Mouse (Mus musculus) olfactory bulb, adult 2 months (tissue): ENCODE results near the gene Cactin.

Experiments
- CTCF ChIP-seq: fragments of 200-500 bp; IDR thresholded peaks from 2 replicates; pipeline ENCODE4 v1.5.1; 2012; ENCODE audit warnings: low read depth, mild to moderate bottlenecking, low read length, moderate library complexity; ENCODE audit not compliant: insufficient read depth
- POLR2A ChIP-seq: fragments of 200-500 bp; IDR thresholded peaks from 2 replicates; pipeline ENCODE4 v1.6.1; 2012; ENCODE audit warnings: mild to moderate bottlenecking, low read depth, low read length, moderate library complexity; ENCODE audit not compliant: insufficient read depth

GRCm38 (mm10) chr10:81277676-81278075 lies 43.2 kb upstream of the Cactin start:
- TF ChIP-seq CTCF (no peak), POLR2A (no peak)
